Mouse (Mus musculus) stomach, postnatal 0 days (tissue): ENCODE measurements around the gene Trappc10.

Experiments
- CTCF ChIP-seq: IDR thresholded peaks from 2 replicates; pipeline ENCODE4 v1.5.1; 2016; ENCODE audit warnings: antibody characterized with exemption, low read depth, mild to moderate bottlenecking, moderate library complexity
- EP300 ChIP-seq: optimal IDR thresholded peaks from 2 replicates; pipeline ENCODE3; 2016; ENCODE audit warnings: antibody characterized with exemption

- TF ChIP-seq CTCF (peak; percentile 23; the same call in 1 of the 2 replicates), EP300 (no peak)
Observed at GRCm38 (mm10) chr10:78265881-78266280, 21.4 kb upstream of the Trappc10 start.
